Mouse (Mus musculus) megakaryocyte progenitor cell, adult 5-6 weeks (primary cell): ENCODE data around the gene Teddm1a. TPM values are rescaled to one million over a fixed set of nuclear protein-coding genes. Genes with fewer than 3 reads are reported as not detected.
A peak's percentile ranks its signal among the peaks of the same experiment; 100 is the strongest.

ENCODE experiments used
- ATAC-seq: replicated peaks from 2 replicates; pipeline ENCODE4 v1.8.0; 2016; ENCODE audit warnings: mild to moderate bottlenecking, moderate TSS enrichment, inconsistent platforms; ENCODE audit not compliant: poor library complexity
- total RNA-seq, 2 experiments: library from RNA; stranded (forward) in 1 of 2; stranded (reverse) in 1 of 2; fragments of 157-497, 149-512 nt in 1 of 2; fragments of 200-1000 nt in 1 of 2; gene quantifications; 2 replicates each; pipeline versions ENCODE4 v1.2.3 to v1.2.4; 2015 to 2017

The Teddm1a gene
- total RNA-seq, 2 experiments from 2014 or later = not detected

DNA sequence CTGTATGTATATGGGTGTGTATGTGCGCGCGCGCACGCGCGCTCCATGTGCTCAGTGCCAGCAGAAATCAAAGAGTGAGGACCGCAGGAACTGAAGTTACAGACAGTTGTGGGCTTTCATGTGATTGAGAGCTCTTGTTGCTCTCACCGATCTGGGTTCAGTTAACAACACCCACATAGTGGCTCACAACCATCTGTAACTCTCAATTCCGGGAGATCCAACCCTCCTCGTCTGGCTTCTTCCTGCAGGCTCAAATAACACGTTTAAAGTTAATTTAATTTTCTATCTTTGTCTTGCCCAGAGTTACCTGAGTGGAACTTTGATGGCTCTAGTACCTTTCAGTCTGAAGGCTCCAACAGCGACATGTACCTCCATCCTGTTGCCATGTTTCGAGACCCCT is 12.7 kb downstream of the Teddm1a start:
- no peak for ATAC-seq

DNA sequence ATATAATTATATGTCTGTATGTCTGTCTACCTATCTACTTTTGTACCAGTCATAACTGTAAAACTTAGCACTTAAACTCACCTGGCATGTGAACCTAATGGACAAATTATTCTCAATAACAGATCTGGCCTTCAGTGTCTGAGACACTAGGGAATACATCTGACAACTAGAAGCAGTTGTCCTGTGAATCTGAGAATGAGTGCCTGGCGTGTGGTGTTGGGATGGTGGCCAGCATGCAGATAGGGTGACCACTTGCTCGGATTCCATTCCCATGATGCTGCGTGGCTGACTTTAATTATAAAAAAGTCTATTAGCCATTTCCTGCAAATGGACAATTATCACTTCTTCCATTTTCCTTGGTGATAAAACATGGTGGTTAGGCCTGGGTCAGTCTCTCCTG is 14.3 kb downstream of the Teddm1a start:
- no peak for ATAC-seq

DNA sequence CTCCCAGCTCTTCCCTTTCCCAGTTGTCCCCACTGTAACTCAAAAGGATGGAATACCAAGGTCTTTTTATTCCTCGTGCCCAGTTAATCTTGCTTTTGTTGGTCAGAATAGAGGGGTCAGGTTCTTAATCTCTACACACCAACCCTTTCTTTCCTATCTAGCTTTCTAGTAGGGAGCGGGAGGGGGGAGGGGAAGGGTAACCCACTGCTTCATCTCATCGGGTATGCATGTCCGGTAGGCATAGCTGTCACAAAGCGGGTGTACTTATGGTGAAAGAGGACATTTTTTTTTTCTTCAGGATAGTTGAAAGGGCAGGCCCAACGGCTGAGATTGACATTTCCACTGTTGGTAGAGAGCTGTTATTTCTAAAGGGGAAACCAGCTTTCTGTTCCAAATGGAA is 16.7 kb downstream of the Teddm1a start:
- no peak for ATAC-seq

DNA sequence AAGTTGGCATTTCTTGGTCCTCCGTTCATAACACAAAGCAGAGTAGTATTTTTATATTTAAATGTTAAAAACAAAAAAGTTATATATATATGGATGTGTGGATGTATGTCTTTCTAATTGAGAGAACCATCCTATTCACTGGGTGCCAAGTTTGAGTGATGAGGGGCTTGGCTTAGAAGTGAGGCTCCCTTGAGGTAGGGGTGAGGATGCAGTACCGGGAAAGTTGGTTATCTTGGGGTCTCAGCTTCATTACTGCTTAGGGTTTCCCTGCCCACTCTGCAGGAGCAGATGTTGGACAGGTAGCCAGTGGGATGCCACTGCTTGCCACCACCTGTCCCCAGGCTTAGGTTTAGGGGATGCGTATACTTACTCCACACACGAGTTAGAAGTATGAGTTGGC is 17.2 kb downstream of the Teddm1a start:
- ATAC-seq = no peak

DNA sequence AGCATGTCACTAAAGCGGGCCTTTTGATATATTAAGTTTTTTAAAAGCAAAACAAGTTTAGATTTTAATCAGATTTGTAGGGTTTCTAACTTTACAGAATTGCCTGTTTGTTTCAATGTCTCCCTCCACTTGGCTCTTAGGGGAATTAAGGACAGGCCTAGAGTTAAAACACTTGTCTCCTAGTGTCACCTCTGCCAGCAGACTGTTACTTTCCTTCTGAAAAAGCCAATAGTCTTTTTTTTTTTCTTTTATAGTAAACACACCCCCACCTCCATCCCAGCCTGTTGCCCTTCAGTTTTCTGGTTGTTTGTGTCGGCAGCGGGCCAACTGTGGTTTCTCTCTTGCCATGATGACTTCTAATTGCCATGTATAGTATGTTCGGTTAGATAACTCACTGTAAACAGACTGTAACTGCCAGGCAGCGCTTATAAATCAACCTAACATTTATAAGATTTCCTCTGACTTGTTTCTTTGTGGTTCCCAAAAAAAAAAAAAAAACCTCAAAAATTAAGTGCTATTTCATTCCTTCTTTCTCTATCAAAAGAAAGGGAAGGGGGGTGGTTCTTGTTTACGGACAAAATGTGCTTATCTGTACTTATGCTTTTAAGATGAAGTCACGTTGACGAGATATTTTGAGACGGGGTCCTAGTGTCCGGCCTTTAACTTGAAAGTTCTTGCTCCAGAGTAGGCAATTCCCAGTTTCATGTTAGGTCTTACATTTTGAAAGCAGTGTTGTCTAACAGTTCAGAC is 17.8 kb downstream of the Teddm1a start:
- ATAC-seq = peak; percentile 75

DNA sequence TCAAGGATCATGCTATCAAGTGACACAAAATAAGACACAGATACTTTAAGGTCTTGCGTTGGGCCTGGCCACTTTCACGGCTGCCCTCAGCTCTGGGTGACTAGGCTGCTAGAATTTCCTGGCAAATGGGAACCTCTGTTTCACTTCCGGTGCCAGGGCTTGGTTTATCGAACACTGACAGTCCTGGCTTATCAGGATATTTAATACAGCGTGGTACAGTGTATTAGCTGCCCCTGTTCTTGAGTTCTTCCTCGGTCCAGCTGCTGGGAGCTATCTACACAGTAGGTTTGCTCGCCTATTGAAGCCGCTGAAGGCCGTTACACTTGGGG is 18.4 kb downstream of the Teddm1a start:
- peak; percentile 49 for ATAC-seq

DNA sequence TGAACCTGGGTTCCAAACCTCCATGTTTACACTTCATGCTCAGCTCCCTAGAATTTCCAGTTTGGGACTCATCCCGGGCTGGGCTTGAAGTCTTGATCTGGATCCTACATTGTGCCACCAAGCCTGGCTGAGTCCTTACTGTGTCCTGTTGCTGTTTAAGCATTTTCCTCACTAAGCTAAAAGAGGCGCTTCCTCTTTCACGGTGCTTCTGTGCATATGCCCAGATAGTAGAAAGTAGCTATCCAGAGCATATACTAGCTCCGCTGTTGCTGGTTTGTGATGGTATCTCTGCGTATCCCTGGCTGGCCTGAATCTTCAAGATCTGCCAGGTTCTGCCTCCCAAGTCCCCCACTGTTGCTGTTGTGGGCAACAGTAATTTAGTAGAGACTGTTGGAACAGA is 18.9 kb downstream of the Teddm1a start:
- ATAC-seq = peak; percentile 49

DNA sequence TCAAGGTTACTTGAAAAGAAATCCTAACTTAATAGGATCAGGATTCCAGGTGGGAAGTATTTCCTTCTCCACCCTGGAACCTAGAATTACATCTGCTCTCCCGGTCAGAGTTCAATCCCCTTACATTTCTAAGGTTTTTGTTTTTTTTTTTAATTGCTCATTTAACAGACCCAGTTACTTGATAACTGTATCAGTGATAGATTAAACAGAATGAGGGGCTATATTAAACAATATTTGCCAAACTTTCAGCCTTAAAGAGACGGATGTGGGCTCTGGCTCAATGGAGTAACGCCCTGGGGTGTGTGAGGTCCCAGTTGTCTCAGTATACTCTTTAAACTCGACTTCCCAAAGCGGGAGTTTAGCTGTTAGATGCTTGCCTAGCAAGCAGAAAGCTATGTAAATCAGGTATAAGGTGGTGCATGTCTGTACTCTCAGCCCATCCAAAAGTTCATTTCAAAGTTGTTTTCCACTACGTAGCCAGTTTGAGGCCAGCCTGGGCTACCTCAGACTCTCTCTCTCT is 19.8 kb downstream of the Teddm1a start:
- ATAC-seq = no peak

DNA sequence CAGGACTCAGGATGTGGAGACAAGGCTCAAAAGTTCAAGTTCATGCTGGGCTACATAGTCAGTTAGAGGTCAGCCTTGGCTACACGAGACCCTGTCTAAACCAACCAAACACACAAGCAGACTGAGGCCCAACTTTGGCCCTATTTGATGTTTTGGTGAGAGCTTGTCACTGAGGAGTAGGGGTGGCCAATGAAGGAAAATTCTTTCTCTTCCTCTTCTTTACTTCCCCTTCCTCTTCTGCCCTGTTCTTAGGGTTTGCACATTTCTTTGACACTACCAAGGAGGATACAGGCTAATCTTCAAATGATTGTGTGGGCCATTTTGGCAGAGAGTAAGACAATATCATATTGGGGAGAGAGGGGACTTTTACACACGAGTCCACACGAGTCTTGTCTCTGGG is 22.3 kb downstream of the Teddm1a start:
- ATAC-seq = peak; percentile 37

DNA sequence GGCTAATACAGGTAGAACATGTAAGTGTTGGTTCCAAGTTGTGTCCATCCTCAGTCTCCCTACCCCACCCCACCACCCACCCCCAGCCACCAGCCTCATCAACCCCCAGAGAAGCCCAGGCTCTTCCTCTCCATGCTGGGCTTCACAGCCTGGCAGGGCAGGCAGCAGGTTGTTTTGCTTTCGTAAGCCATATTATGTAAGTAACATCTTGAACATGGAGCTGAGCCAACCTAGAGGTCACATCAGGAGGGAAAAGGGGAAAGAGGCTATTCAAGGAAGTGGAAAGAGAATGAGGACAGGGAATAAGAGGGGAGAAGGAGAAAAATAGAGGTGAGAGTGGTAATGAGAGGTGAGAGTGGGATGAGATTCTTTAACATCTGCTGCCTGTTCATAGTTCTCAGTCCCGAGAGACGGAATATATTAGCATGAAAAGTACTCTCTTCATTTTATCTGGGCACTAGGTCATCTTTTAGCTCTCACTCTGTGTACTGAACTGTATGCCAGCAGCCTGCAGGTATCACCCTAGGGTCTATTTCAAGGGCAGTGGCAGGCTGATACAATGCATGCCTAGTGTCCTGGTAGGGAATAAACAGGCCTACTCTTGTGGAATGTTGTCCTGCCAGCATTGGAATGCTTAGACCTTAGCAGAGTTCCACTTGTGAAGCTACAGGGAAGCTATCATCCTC is 27.1 kb downstream of the Teddm1a start:
- ATAC-seq = 0 out of 2 replicates have a peak, but pooled peaks have one; percentile 30

DNA sequence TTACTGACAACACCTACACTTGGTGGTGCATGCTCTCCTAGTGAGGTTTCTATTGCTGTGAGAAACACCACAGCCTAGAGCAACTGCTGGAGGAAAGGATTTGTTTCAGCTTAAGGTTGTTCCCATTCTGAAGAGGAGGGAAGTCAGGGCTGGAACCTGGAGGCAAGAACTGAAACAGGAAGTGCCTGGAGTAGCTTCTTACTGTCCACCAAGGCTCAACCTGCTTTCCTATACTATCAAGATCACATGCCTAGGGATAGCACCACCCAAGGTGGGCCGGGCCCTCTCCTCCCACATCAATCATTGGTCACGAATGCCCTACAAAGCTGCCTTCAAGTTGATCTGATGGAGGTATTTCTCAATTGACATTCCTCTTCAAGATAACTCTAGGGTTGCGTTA is 30.1 kb downstream of the Teddm1a start:
- ATAC-seq = peak; percentile 40; the same call in 1 of the 2 replicates

DNA sequence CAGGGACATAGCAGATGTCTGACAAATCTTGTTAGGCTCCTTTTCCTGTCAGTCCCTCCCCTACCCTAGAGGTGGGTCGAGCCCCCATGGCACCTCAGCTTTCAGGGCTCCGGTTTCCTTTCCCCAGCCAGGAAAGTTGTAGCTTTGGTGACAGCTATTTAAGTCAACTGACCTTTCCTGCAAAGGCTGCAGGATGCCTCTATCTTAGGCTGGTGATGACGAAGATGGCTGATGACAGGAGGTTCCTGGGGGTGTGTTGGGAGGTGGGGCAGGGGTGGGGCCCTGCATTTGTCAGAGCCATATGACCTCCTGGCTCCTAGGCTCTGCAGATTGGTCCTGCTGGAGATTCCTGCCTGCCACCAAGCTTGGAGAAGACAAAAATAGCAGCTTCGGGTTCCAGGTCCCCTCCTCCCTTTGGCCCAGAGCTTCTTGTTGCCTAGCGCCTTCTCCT is 31.1 kb downstream of the Teddm1a start:
- ATAC-seq = no peak

DNA sequence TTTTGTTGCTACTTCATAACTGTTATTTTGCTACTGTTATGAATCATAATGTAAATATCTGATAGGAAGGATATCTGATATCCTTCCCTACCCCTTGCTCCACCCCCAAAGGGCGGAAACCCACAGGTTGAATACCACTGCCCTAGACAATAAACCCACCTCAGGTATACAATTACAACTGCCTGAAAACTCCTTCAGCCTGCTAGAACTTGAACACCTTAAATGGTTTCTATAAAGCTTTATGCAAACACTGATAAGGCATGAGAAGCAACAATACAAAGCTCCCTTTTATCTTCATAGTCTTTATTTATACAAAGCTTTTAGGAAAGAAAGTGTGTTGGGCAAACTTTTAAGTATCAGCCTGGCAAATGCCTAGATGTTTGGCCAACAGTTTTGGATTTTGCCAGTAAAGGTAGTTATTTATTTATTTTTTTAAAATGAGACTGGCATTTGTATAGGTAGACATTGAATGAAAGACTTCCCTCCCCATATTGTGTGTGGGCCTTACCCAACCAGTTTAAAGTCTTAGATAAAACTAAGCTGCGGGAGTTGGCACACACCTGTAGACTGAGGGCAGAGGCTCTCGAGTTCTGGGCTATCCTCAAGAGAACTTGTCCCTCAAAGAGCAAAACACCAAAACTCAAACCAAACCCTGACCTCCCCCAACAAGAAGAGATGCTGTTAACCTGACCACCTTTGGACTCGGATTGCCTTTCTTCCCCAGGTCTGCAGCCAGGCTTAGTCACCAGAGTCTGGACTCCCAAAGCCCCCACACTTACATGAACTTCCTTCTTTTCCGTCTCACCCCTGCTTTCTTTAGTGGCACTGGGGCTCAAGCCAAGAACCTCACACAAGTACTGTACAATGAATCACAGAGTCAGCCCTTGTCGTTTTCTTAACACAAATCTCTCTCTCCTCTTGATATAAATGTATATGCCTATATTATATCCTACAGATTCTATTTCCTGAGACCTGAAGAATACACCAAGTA is 33.1 kb downstream of the Teddm1a start:
- ATAC-seq = peak; percentile 60

DNA sequence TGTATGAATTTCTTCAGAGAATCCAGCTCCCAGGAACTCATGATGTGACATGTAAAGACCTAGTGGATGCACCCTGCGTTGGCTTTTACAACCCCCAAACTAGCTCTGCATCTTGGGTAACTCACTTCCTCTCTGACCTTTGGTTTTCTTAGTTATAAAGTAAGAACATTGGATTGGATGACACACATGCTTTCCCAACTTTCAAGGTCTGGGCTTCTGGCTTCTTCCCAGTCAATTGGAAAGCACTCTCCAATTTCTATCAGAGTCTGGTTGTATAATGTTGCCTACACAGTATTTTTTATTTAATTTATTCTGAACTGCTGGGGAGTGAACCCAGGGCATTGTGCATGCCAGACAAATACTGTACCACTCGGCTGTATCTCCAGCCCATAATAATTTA is 38.9 kb downstream of the Teddm1a start:
- no peak for ATAC-seq

DNA sequence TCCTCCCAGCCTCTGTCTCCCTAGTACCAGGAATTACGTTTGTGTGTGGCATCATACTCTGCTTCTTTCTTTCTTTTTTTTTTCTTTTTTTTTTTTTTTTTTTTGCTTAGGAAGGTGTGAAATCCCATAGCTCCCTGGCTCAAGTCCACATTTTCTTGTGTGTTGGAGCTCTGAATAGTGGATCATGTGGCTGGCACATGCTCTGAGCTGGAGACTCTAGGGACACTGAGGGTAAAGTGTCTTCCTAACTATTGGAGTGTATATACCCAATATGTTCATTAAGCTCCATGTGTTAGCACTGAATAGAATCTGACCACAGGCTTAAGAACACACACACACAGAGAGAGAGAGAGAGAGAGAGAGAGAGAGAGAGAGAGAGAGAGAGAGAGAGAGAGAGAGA is 42.2 kb downstream of the Teddm1a start:
- ATAC-seq = no peak

DNA sequence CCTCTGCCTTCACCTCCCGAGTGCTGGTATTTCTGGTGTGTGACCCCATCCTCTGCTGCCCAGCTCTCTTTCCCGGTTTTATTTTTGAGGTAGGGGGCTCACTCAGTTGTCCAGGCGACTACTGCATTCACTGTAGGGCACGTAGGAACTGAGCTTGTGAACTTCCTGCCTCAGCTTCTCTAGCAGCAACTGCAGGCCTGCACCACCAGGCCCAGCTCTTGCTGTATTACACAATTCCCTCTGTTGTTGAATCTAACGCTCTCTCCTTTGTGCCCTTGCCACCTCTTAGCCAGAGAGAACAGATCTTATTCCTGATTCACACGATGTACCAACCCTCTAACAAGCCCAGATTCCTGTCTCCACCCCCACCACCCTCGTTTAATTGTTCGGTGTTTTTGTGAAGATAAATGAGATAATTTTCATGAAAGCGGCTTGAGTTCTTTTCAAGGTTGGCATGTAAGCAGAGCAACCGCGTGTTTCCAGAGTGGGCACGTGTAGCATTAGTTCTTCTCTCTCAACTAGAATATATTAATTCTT is 44.4 kb downstream of the Teddm1a start:
- ATAC-seq = peak; percentile 71

DNA sequence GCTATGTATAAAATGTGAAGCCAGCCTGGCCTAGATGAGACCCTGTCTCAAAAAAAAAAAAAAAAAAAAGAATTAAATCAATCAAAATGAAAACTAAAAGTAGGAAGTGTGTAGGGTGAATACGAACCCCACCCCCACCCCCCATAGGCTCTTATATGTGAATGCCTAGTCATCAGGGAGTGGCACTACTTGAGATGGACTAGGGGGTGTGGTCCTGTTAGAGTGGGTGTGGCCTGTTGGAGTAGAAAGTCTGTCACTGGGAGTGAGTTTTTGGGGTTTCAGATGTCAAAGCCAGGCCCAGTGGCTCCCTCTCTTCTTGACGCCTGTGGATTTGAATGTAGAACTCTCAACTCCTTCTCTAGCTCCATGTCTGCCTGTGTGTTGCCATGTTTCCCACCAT is 45.5 kb downstream of the Teddm1a start:
- no peak for ATAC-seq

DNA sequence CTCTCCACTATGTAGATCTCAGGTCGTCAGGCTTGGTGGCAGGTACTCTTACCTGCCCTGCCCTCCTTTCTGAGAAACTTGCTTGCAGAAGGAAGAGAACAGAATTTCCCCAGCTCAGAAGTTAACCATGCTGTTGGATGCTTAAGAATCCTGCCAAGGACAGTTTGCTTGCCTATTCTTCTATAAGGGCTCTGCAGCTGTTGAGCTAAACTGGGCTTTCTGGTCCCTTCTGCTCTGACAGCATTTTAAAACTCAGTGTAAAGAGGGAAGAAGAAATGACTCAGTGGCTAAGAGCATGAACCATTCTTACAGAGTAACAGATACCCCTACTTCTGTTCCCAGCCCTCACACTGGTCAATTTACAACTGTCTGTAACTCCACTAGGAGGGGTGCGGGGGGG is 49.4 kb downstream of the Teddm1a start:
- no peak for ATAC-seq
